Mouse (Mus musculus) ES-E14 (cell line): ENCODE measurements around the gene Pgd. TPM values are rescaled to one million over a fixed set of nuclear protein-coding genes. Genes with fewer than 3 reads are reported as not detected.
A peak's percentile ranks its signal among the peaks of the same experiment; 100 is the strongest.

ENCODE experiments used
- DNase-seq: peaks from one replicate; pipeline ENCODE4 v3.0.0-alpha.2; 2013; ENCODE audit warnings: low read depth, low spot score
- H3K27ac ChIP-seq: 2 replicates; pipeline ENCODE4 v1.5.1; 2012; ENCODE audit warnings: low read depth, mild to moderate bottlenecking, low read length, moderate library complexity, mixed read lengths; ENCODE audit not compliant: poor library complexity, insufficient read depth, severe bottlenecking
- H3K36me3 ChIP-seq: 2 replicates; pipeline ENCODE4 v1.6.1; 2012; ENCODE audit warnings: mild to moderate bottlenecking, low read length, moderate library complexity, mixed read lengths; ENCODE audit not compliant: control insufficient read depth, poor library complexity, insufficient read depth, severe bottlenecking
- H3K4me1 ChIP-seq, 2 experiments: fragments of 150-350 bp in 1 of 2; sonication (generic) in 1 of 2; 2 replicates each; pipeline ENCODE4 v1.6.1; 2012; ENCODE audit warnings: low read length in 2 of 2, mild to moderate bottlenecking in 1 of 2, mixed read lengths in 1 of 2; ENCODE audit not compliant: control insufficient read depth in 2 of 2, insufficient read depth in 2 of 2, poor library complexity in 1 of 2
- H3K4me3 ChIP-seq, 2 experiments: fragments of 150-350 bp in 1 of 2; sonication (generic) in 1 of 2; 2 replicates each; pipeline ENCODE4 v1.5.1; 2012; ENCODE audit warnings: low read length in 2 of 2, low read depth in 1 of 2, mild to moderate bottlenecking in 1 of 2, mixed read lengths in 1 of 2; ENCODE audit not compliant: insufficient read depth in 1 of 2, poor library complexity in 1 of 2, severe bottlenecking in 1 of 2
- H3K9ac ChIP-seq: 2 replicates; pipeline ENCODE4 v1.6.1; 2012; ENCODE audit warnings: low read depth, mild to moderate bottlenecking, low read length, mixed read lengths; ENCODE audit not compliant: poor library complexity, insufficient read depth, severe bottlenecking
- H3K9me3 ChIP-seq: fragments of 150-350 bp; sonication (generic); 2 replicates; pipeline ENCODE4 v1.6.1; 2012; ENCODE audit warnings: low read depth, mild to moderate bottlenecking, low read length; ENCODE audit not compliant: control insufficient read depth, insufficient read depth
- CHD2 ChIP-seq: IDR thresholded peaks from 2 replicates; pipeline ENCODE4 v1.6.1; 2014; ENCODE audit warnings: mild to moderate bottlenecking, low read depth, low read length, inconsistent platforms
- HCFC1 ChIP-seq: IDR thresholded peaks from 2 replicates; pipeline ENCODE4 v1.6.1; 2012; ENCODE audit warnings: low read length, inconsistent platforms, borderline replicate concordance; ENCODE audit not compliant: insufficient read depth
- MAFK ChIP-seq: IDR thresholded peaks from 2 replicates; pipeline ENCODE4 v1.6.1; 2014; ENCODE audit warnings: mild to moderate bottlenecking, low read depth, low read length, inconsistent platforms; ENCODE audit not compliant: insufficient read depth
- ZC3H11A ChIP-seq: IDR thresholded peaks from 2 replicates; pipeline ENCODE4 v1.6.1; 2012; ENCODE audit warnings: low read depth, mild to moderate bottlenecking, inconsistent platforms, low read length, borderline replicate concordance
- ZNF384 ChIP-seq: IDR thresholded peaks from 2 replicates; pipeline ENCODE4 v1.6.1; 2012; ENCODE audit warnings: low read depth, low read length, inconsistent platforms
- in situ Hi-C, 2 experiments: fragments of 600-800 bp; cut with MboI; formaldehyde crosslinking; loops; one replicate each; pipeline ENCODE4 v1.15.1; 2025; ENCODE audit warnings: low sequenced_read_pairs in 2 of 2, inconsistent platforms in 1 of 2; ENCODE audit not compliant: unreplicated experiment in 2 of 2
- total RNA-seq: library from RNA; depleted of rRNA; stranded (reverse); fragments of 300-350 nt; gene quantifications from 2 replicates; pipeline ENCODE4 v1.2.3, GENCODE M21; 2012

Pgd gene
- total RNA-seq, 1 experiment = 63.7 TPM

GRCm38 (mm10) chr4:149166957-149167611 is 513 bp upstream of the Pgd start:
- in situ Hi-C loops = no loop called here
- H3K9ac ChIP-seq = peak overlapping the region; percentile 78
- peaks cover 7% of the 10 kb centered on the region; the same call in 1 of the 2 replicates for H3K36me3 ChIP-seq
- peaks cover 11 to 16% of the 10 kb centered on the region in 2 experiments for H3K4me1 ChIP-seq
- peak overlapping the region; percentile 72 to 85 for H3K4me3 ChIP-seq
- no peaks in the 10 kb centered on the region for H3K9me3 ChIP-seq
- peak; percentile 86 for TF ChIP-seq ZNF384
- no peak for TF ChIP-seq HCFC1
- DNase-seq = no peak
- peak overlapping the region; percentile 30 for H3K27ac ChIP-seq

- Histone ChIP-seq H3K9ac (no peak overlapping the region), H3K36me3 (peaks cover 25% of the 10 kb centered on the region; the same call in 1 of the 2 replicates), H3K4me3 (no peak overlapping the region), H3K4me1 (peaks cover 8 to 27% of the 10 kb centered on the region in 2 experiments), H3K27ac (no peak overlapping the region), H3K9me3 (no peaks in the 10 kb centered on the region)
- DNase-seq = no peak
- TF ChIP-seq HCFC1 (no peak), ZC3H11A (no peak), MAFK (no peak), ZNF384 (0 out of 2 replicates have a peak, but pooled peaks have one; percentile 14), CHD2 (no peak)
- in situ Hi-C loops = no loop called here
Measured at GRCm38 (mm10) chr4:149164150-149164549, 2.4 kb downstream of the Pgd start.

GRCm38 (mm10) chr4:149163196-149163595 is 3.4 kb downstream of the Pgd start:
- TF ChIP-seq CHD2 (no peak), ZNF384 (no peak), ZC3H11A (no peak), MAFK (no peak), HCFC1 (no peak)
- Histone ChIP-seq H3K9ac (no peak overlapping the region), H3K36me3 (peaks cover 33% of the 10 kb centered on the region), H3K9me3 (no peaks in the 10 kb centered on the region), H3K27ac (no peak overlapping the region), H3K4me3 (no peak overlapping the region), H3K4me1 (peaks cover 8 to 30% of the 10 kb centered on the region in 2 experiments)
- DNase-seq = no peak
- in situ Hi-C loops = no loop called here

- H3K36me3 ChIP-seq = peaks cover 49% of the 10 kb centered on the region
- peaks cover 12 to 35% of the 10 kb centered on the region in 2 experiments for H3K4me1 ChIP-seq
- in situ Hi-C loops = no loop called here
- no peak overlapping the region for H3K27ac ChIP-seq
- no peak overlapping the region for H3K9ac ChIP-seq
- no peaks in the 10 kb centered on the region for H3K9me3 ChIP-seq
- H3K4me3 ChIP-seq = no peak overlapping the region
- TF ChIP-seq CHD2 (no peak), ZC3H11A (no peak), MAFK (no peak), ZNF384 (no peak), HCFC1 (no peak)
- no peak for DNase-seq
Measured at GRCm38 (mm10) chr4:149161166-149161565, 5.4 kb downstream of the Pgd start.
